Mouse (Mus musculus) layer of hippocampus, adult 18-20 months (tissue): ENCODE measurements at regions not wholly inside any gene's neighbourhood (a gene's known extent, or its start where the extent isn't known, plus 50 kb on each side); places are given as distances from the start of the nearest gene placed in this dataset.
"Not testable (repeated sequence)": the region's sequence is repeated elsewhere in the genome, so short reads cannot be mapped to it uniquely, and the experiment has no call there.

Experiments
- DNase-seq, 2 experiments: peaks; one replicate each; pipeline ENCODE4 v3.0.0; 2022; ENCODE audit warnings: low spot score in 2 of 2

- no peak for DNase-seq
Measured at GRCm38 (mm10) chr2:94772801-94773200, 334.9 kb upstream of the Api5 start.

GRCm38 (mm10) chr2:94772268-94772667 is 334.3 kb upstream of the Api5 start:
- DNase-seq = no peak

- no peak for DNase-seq
Measured at GRCm38 (mm10) chr2:94766524-94766923, 328.6 kb upstream of the Api5 start.

GRCm38 (mm10) chr2:94764852-94765435 is 327.0 kb upstream of the Api5 start:
- peak in 1 of 2 experiments; percentile 23 for DNase-seq

- no peak for DNase-seq
Measured at GRCm38 (mm10) chr2:94764451-94764850, 326.5 kb upstream of the Api5 start.

- peak; percentile 9 to 78 for DNase-seq
Measured at GRCm38 (mm10) chr2:94748161-94748711, 310.3 kb upstream of the Api5 start.

GRCm38 (mm10) chr2:94729791-94730190 is 291.9 kb upstream of the Api5 start:
- DNase-seq = no peak

- DNase-seq = no peak
Measured at GRCm38 (mm10) chr2:94699383-94699782, 261.4 kb upstream of the Api5 start.

GRCm38 (mm10) chr2:94695212-94695611 is 257.3 kb upstream of the Api5 start:
- peak in 1 of 2 experiments; percentile 3 for DNase-seq

- DNase-seq = no peak
Measured at GRCm38 (mm10) chr2:94690560-94690959, 252.6 kb upstream of the Api5 start.

- not testable (repeated sequence) for DNase-seq
Measured at GRCm38 (mm10) chr2:94685619-94686018, 247.7 kb upstream of the Api5 start.

- no peak for DNase-seq
Measured at GRCm38 (mm10) chr2:94680096-94680765, 242.3 kb upstream of the Api5 start.

GRCm38 (mm10) chr2:94665850-94666249 is 227.9 kb upstream of the Api5 start:
- DNase-seq = no peak

- no peak for DNase-seq
Measured at GRCm38 (mm10) chr2:94658426-94658825, 220.5 kb upstream of the Api5 start.
